Mouse (Mus musculus) lung, adult 2 months (tissue): ENCODE measurements around the gene Arl3.

Experiments
- CTCF ChIP-seq: fragments of 200-500 bp; IDR thresholded peaks from 2 replicates; pipeline ENCODE4 v1.5.1; 2011; ENCODE audit warnings: mild to moderate bottlenecking, low read length, control low read depth; ENCODE audit not compliant: insufficient read depth
- POLR2A ChIP-seq: fragments of 200-500 bp; IDR thresholded peaks from 2 replicates; pipeline ENCODE4 v1.6.1; 2011; ENCODE audit warnings: low read depth, mild to moderate bottlenecking, control low read depth, low read length, borderline replicate concordance; ENCODE audit errors: extremely low read depth

DNA sequence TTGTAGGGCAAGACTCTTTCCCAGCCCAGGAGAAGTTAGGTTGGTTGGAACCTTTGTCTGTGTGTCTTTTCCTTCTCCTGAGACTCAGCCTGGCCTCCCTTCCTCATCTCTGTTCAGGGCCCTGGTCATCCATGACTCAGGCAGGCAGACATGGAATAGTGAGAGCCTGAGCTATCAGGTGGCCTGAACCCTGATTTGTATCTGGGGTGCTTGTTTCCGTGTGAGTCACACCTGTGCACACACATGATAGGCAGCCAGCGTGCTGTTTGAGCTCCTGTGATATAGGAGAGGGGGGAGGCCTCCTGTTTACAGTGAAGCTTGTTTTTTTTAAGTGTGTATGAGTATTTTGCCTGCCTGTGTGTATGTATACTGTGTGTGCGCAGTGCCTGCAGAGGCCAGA lies 63.8 kb downstream of the Arl3 start:
- TF ChIP-seq CTCF = no peak
- TF ChIP-seq POLR2A = no peak
